Mouse (Mus musculus): Measurements from ENCODE around the gene Lrig1. TPM values are rescaled to one million over a fixed set of nuclear protein-coding genes. Genes with fewer than 3 reads are reported as not detected.
A peak's percentile ranks its signal among the peaks of the same experiment; 100 is the strongest.

Lrig1 gene
- polyA plus RNA-seq, 1 experiment from 2014 or later, result 15.2 TPM

- WGBS, result 68% methylated on average over 5 of the region's 5 CpGs
- no peak overlapping the region for H3K27ac ChIP-seq (replicated peaks)
- no peaks in the 10 kb centered on the region for H3K4me1 ChIP-seq (replicated peaks; ENCODE audit: control insufficient read depth, insufficient read depth)
- ATAC-seq (ENCODE audit: low FRiP score, low TSS enrichment) (no peak), DNase-seq (ENCODE audit: low spot score) (no peak)
- H3K9ac ChIP-seq (ENCODE audit: low read length), result no peak overlapping the region
- peaks cover 36% of the 10 kb centered on the region for H3K36me3 ChIP-seq (ENCODE audit: control insufficient read depth, insufficient read depth, low read length)
- no peak for TF ChIP-seq EP300 (optimal IDR thresholded peaks at IDR 0.05)
- TF ChIP-seq CTCF (IDR thresholded peaks at IDR 0.05; ENCODE audit: low read depth), result no peak
- H3K9me3 ChIP-seq (ENCODE audit: control insufficient read depth, low read length), result no peaks in the 10 kb centered on the region
- H3K4me3 ChIP-seq (ENCODE audit: low read depth, low read length), result no peak overlapping the region
- H3K27me3 ChIP-seq (ENCODE audit: control insufficient read depth, insufficient read depth, low read length), result no peaks in the 10 kb centered on the region
- no peak overlapping the region for H3K4me2 ChIP-seq (replicated peaks; ENCODE audit: low read depth)
These were observed 74.1 kb downstream of the Lrig1 start for GRCm38 (mm10) chr6:94625896-94626295.

- no peak; the same call in 1 of the 2 replicates for ATAC-seq (ENCODE audit: low FRiP score, low TSS enrichment)
- H3K9ac ChIP-seq (ENCODE audit: low read length), result no peak overlapping the region
- 82% methylated on average over 5 of the region's 5 CpGs for WGBS
These were observed 75.4 kb downstream of the Lrig1 start for GRCm38 (mm10) chr6:94624543-94624942.

GRCm38 (mm10) chr6:94622983-94623382 is 77.0 kb downstream of the Lrig1 start:
- peak; percentile 64; the same call in 1 of the 2 replicates for ATAC-seq (ENCODE audit: low FRiP score, low TSS enrichment)
- Histone ChIP-seq H3K4me1 (replicated peaks; ENCODE audit: control insufficient read depth, insufficient read depth) (no peaks in the 10 kb centered on the region), H3K9me3 (ENCODE audit: control insufficient read depth, low read length) (no peaks in the 10 kb centered on the region), H3K4me2 (replicated peaks; ENCODE audit: low read depth) (no peak overlapping the region), H3K4me3 (ENCODE audit: low read depth, low read length) (no peak overlapping the region), H3K36me3 (ENCODE audit: control insufficient read depth, insufficient read depth, low read length) (peaks cover 57% of the 10 kb centered on the region), H3K27ac (replicated peaks) (no peak overlapping the region), H3K9ac (ENCODE audit: low read length) (no peak overlapping the region), H3K27me3 (ENCODE audit: control insufficient read depth, insufficient read depth, low read length) (no peaks in the 10 kb centered on the region)
- 72% methylated on average over 4 of the region's 4 CpGs for WGBS
- TF ChIP-seq EP300 (optimal IDR thresholded peaks at IDR 0.05) (no peak), CTCF (IDR thresholded peaks at IDR 0.05; ENCODE audit: low read depth) (peak; percentile 93)
- peak; percentile 67 for DNase-seq (ENCODE audit: low spot score)

More at GRCm38 (mm10) chr6:94624543-94624942, 75.4 kb downstream of the Lrig1 start:
- H3K4me3 ChIP-seq (ENCODE audit: low read depth, low read length), result no peak overlapping the region
- H3K4me1 ChIP-seq (replicated peaks; ENCODE audit: control insufficient read depth, insufficient read depth), result no peaks in the 10 kb centered on the region
- DNase-seq (ENCODE audit: low spot score), result no peak
- H3K27ac ChIP-seq (replicated peaks), result no peak overlapping the region
- no peak overlapping the region for H3K4me2 ChIP-seq (replicated peaks; ENCODE audit: low read depth)
- peaks cover 45% of the 10 kb centered on the region for H3K36me3 ChIP-seq (ENCODE audit: control insufficient read depth, insufficient read depth, low read length)
- H3K27me3 ChIP-seq (ENCODE audit: control insufficient read depth, insufficient read depth, low read length), result no peaks in the 10 kb centered on the region
- TF ChIP-seq CTCF (IDR thresholded peaks at IDR 0.05; ENCODE audit: low read depth), result no peak
- no peak for TF ChIP-seq EP300 (optimal IDR thresholded peaks at IDR 0.05)
- no peaks in the 10 kb centered on the region for H3K9me3 ChIP-seq (ENCODE audit: control insufficient read depth, low read length)

GRCm38 (mm10) chr6:94620801-94621301 is 79.1 kb downstream of the Lrig1 start:
- no peak for DNase-seq (ENCODE audit: low spot score)
- peaks cover 62% of the 10 kb centered on the region for H3K36me3 ChIP-seq (ENCODE audit: control insufficient read depth, insufficient read depth, low read length)

GRCm38 (mm10) chr6:94620287-94620686 is 79.7 kb downstream of the Lrig1 start:
- Histone ChIP-seq H3K4me1 (replicated peaks; ENCODE audit: control insufficient read depth, insufficient read depth) (no peaks in the 10 kb centered on the region), H3K27ac (replicated peaks) (no peak overlapping the region), H3K9ac (ENCODE audit: low read length) (no peak overlapping the region), H3K27me3 (ENCODE audit: control insufficient read depth, insufficient read depth, low read length) (no peaks in the 10 kb centered on the region), H3K36me3 (ENCODE audit: control insufficient read depth, insufficient read depth, low read length) (peaks cover 65% of the 10 kb centered on the region), H3K9me3 (ENCODE audit: control insufficient read depth, low read length) (no peaks in the 10 kb centered on the region), H3K4me2 (replicated peaks; ENCODE audit: low read depth) (no peak overlapping the region), H3K4me3 (ENCODE audit: low read depth, low read length) (no peak overlapping the region)
- TF ChIP-seq CTCF (IDR thresholded peaks at IDR 0.05; ENCODE audit: low read depth) (no peak), EP300 (optimal IDR thresholded peaks at IDR 0.05) (no peak)
- WGBS, result 77% methylated on average over 6 of the region's 6 CpGs
- DNase-seq (ENCODE audit: low spot score) (no peak), ATAC-seq (ENCODE audit: low FRiP score, low TSS enrichment) (no peak)

More at GRCm38 (mm10) chr6:94620801-94621301, 79.1 kb downstream of the Lrig1 start:
- H3K27me3 ChIP-seq (ENCODE audit: control insufficient read depth, insufficient read depth, low read length), result no peaks in the 10 kb centered on the region
- WGBS, result 68% methylated on average over 9 of the region's 9 CpGs
- H3K9me3 ChIP-seq (ENCODE audit: control insufficient read depth, low read length), result no peaks in the 10 kb centered on the region
- H3K4me2 ChIP-seq (replicated peaks; ENCODE audit: low read depth), result no peak overlapping the region
- H3K4me1 ChIP-seq (replicated peaks; ENCODE audit: control insufficient read depth, insufficient read depth), result no peaks in the 10 kb centered on the region
- H3K9ac ChIP-seq (ENCODE audit: low read length), result no peak overlapping the region
- no peak for ATAC-seq (ENCODE audit: low FRiP score, low TSS enrichment)
- no peak overlapping the region for H3K27ac ChIP-seq (replicated peaks)
- TF ChIP-seq EP300 (optimal IDR thresholded peaks at IDR 0.05), result no peak
- no peak for TF ChIP-seq CTCF (IDR thresholded peaks at IDR 0.05; ENCODE audit: low read depth)
- H3K4me3 ChIP-seq (ENCODE audit: low read depth, low read length), result no peak overlapping the region

- no peak overlapping the region for H3K9ac ChIP-seq (ENCODE audit: low read length)
- H3K4me1 ChIP-seq (replicated peaks; ENCODE audit: control insufficient read depth, insufficient read depth), result no peaks in the 10 kb centered on the region
- no peak overlapping the region for H3K4me3 ChIP-seq (ENCODE audit: low read depth, low read length)
- no peak overlapping the region for H3K27ac ChIP-seq (replicated peaks)
- no peak overlapping the region for H3K4me2 ChIP-seq (replicated peaks; ENCODE audit: low read depth)
- TF ChIP-seq CTCF (IDR thresholded peaks at IDR 0.05; ENCODE audit: low read depth) (no peak), EP300 (optimal IDR thresholded peaks at IDR 0.05) (no peak)
- H3K36me3 ChIP-seq (ENCODE audit: control insufficient read depth, insufficient read depth, low read length), result peaks cover 52% of the 10 kb centered on the region
- WGBS, result 76% methylated on average over 5 of the region's 5 CpGs
- ATAC-seq (ENCODE audit: low FRiP score, low TSS enrichment) (no peak), DNase-seq (ENCODE audit: low spot score) (no peak)
- H3K9me3 ChIP-seq (ENCODE audit: control insufficient read depth, low read length), result no peaks in the 10 kb centered on the region
- H3K27me3 ChIP-seq (ENCODE audit: control insufficient read depth, insufficient read depth, low read length), result no peaks in the 10 kb centered on the region
These were observed 81.3 kb downstream of the Lrig1 start for GRCm38 (mm10) chr6:94618671-94619070.
